Mouse (Mus musculus): ENCODE results near the gene Ptprcap.

GRCm38 (mm10) chr19:4171393-4172290 is 18.2 kb downstream of the Ptprcap start:
- TF ChIP-seq POLR2A (IDR thresholded peaks at IDR 0.05; ENCODE audit: control insufficient read depth in 1 of 2, insufficient read depth in 1 of 2, low read depth in 1 of 2, low read length in 2 of 2, poor library complexity in 1 of 2) (no peak), SIN3A (IDR thresholded peaks at IDR 0.05; ENCODE audit: low read length) (no peak), TCF12 (IDR thresholded peaks at IDR 0.05; ENCODE audit: low read depth, low read length) (no peak), ZMIZ1 (IDR thresholded peaks at IDR 0.05; ENCODE audit: low read depth, low read length) (no peak), JUND (IDR thresholded peaks at IDR 0.05; ENCODE audit: low read depth, low read length) (no peak), CTCF (IDR thresholded peaks at IDR 0.05 in 2 of 3, conservative IDR thresholded peaks at IDR 0.05 in 1 of 3; ENCODE audit: control insufficient read depth in 1 of 3, insufficient read depth in 1 of 3, low read depth in 2 of 3, low read length in 3 of 3, poor library complexity in 1 of 3, severe bottlenecking in 1 of 3) (no peak), TBP (IDR thresholded peaks at IDR 0.05; ENCODE audit: low read depth, low read length) (no peak), RAD21 (IDR thresholded peaks at IDR 0.05; ENCODE audit: low read depth, low read length) (no peak), ETS1 (IDR thresholded peaks at IDR 0.05; ENCODE audit: low read depth, low read length) (no peak), ZNF384 (IDR thresholded peaks at IDR 0.05; ENCODE audit: low read depth, low read length) (no peak), HCFC1 (IDR thresholded peaks at IDR 0.05; ENCODE audit: low read depth, low read length) (no peak), USF1 (IDR thresholded peaks at IDR 0.05; ENCODE audit: low read depth, low read length) (no peak)

Measured in MEL (cell line).